Comparison of ENCODE assay signal across 21 mouse cellular contexts in the genomic region with DNA sequence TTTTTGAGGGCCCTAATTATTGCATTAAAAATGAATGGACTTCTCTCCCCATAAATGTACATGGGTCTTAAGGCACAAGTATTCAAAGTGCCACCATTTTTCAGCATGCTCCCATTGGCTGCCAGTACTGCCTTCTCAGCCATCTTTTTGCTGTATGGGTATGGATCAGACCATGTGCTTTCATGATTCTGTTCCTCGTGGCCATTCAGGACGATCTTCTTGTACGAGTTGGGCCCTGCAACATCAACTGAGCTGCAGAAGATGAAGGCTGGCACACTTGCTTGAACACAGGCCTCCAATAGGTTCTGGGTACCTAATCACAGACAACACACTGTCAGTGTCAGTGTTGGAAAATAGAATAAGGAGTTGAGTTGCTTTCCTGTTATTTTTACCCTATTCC. TPM values are rescaled to one million over a fixed set of nuclear protein-coding genes. Genes with fewer than 3 reads are reported as not detected.
"Had no signal": no experiment of that assay in that cellular context is flagged by ENCODE, and none has a peak within 500 bp of the region (broad histone marks: within the 10 kb centered on the region; RNA-seq: fewer than 3 reads in every experiment).

No protein-coding gene starts in this region.

- H3K9me3 ChIP-seq: neural tube, embryonic 15.5 days; stomach, embryonic 15.5 days had no signal

- H3K9ac ChIP-seq: neural tube, embryonic 15.5 days; stomach, embryonic 15.5 days had no signal

- H3K4me3 ChIP-seq: neural tube, embryonic 15.5 days; stomach, embryonic 15.5 days had no signal

- H3K27me3 ChIP-seq: neural tube, embryonic 15.5 days; stomach, embryonic 15.5 days had no signal

- H3K4me2 ChIP-seq: neural tube, embryonic 15.5 days; stomach, embryonic 15.5 days had no signal

- H3K36me3 ChIP-seq: neural tube, embryonic 15.5 days; stomach, embryonic 15.5 days had no signal

- DNase-seq: retina, postnatal 1 day; right cerebral cortex, adult 18-20 months; right cerebral cortex, postnatal 14 days; right cerebral cortex, postnatal 25 days; right cerebral cortex, postnatal 4 days; spleen, adult 18-20 months; thymus, adult 18-20 months; thymus, adult 2 months; thymus, postnatal 14 days; thymus, postnatal 25 days; thymus, postnatal 36 days; thymus, postnatal 4 days had no signal

- H3K4me1 ChIP-seq: neural tube, embryonic 15.5 days; stomach, embryonic 15.5 days had no signal

- H3K27ac ChIP-seq: neural tube, embryonic 15.5 days; stomach, embryonic 15.5 days; stomach, postnatal 0 days had no signal

RNA-seq across cellular contexts. Expression of gene Hsd3b1, which starts 6.5 kb away (rescaled TPM):
- total RNA-seq: neutrophil, adult 5-6 weeks had no signal
- polyA plus RNA-seq: neural tube, embryonic 14.5 days; spleen, adult 2 months; stomach, embryonic 14.5 days had no signal

RNA-seq across cellular contexts. Expression of gene Hsd3b6, which starts 38.8 kb away (rescaled TPM):
- total RNA-seq: neutrophil, adult 5-6 weeks had no signal
- polyA plus RNA-seq: small intestine, adult 2 months; spleen, adult 2 months; stomach, postnatal 0 days; urinary bladder, adult 2 months had no signal

RNA-seq across cellular contexts. Expression of gene Hao2, which starts 40.0 kb away (rescaled TPM):
- total RNA-seq: neutrophil, adult 5-6 weeks had no signal
- polyA plus RNA-seq: neural tube, embryonic 14.5 days; stomach, embryonic 14.5 days; stomach, postnatal 0 days had no signal
